Mouse (Mus musculus) layer of hippocampus, postnatal 10 days (tissue): ENCODE results near the gene Slc35g1. TPM values are rescaled to one million over a fixed set of nuclear protein-coding genes. Genes with fewer than 3 reads are reported as not detected.
"Not testable (repeated sequence)": the region's sequence is repeated elsewhere in the genome, so short reads cannot be mapped to it uniquely, and the experiment has no call there.

Source experiments
- DNase-seq, 2 experiments: peaks; one replicate each; pipeline ENCODE4 v3.0.0; 2021; ENCODE audit warnings: low spot score in 2 of 2
- long read RNA-seq: library from polyadenylated mRNA; stranded (forward); transcript quantifications from one replicate; pipeline ENCODE4 v2.0.0, GENCODE M21; 2023
- total RNA-seq, 2 experiments: library from RNA; stranded (reverse); gene quantifications; 2 replicates each; pipeline ENCODE4 v1.2.3; 2021

The Slc35g1 gene
- 1 to 10 TPM; 3.3 to 3.7 TPM for total RNA-seq
- long read RNA-seq = 0 reads

DNA sequence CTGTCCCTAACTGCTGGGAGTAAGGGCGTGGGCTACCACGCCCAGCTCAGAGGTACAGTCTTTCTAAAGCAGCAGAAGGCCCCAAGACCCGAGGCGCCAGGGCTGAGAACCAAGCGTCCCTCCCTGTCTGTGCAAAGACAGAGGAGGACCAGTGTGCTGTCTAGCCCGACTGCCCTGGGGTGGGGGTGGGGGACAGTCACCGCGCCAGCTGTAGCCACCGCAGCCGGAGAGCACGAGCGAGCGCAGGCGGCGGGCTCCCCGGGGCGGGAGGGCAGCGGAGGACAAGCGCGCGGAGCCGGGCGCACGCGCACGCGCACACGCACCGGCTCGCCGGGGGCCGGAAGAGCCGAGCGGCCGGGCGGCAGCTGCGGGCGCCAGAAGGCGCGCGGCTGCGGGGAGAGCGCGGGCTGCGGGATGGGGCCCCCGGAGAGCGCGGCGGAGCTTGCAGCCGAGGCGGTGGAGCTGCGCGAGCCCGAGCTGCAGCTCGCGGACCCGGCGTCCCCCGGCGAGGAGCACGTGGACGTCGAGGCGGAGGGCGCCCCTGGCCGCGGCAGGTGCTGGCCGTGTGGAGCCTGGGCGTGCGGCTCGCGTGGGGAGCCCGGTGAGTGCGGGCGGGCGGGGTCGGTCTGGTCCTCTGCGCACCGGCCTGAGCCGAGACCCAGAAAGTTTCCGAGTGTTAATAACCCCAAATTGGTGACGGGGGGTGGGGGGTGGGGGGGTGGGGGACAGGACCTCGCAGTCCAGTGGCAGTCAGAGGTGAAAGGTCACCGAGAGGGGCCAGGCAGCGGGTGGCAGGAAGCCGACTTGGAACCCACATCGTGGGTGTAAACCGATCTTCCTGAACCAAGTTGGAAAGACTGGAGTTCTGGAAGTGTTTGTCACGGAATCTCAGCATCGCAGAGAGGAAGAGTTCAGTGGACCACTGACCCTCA, at the start of gene Slc35g1:
Gene Slc35g1, plus strand, starts transcription at position 280 of the 932 bp plus-strand sequence.
- peak; percentile 43 to 69 for DNase-seq

DNA sequence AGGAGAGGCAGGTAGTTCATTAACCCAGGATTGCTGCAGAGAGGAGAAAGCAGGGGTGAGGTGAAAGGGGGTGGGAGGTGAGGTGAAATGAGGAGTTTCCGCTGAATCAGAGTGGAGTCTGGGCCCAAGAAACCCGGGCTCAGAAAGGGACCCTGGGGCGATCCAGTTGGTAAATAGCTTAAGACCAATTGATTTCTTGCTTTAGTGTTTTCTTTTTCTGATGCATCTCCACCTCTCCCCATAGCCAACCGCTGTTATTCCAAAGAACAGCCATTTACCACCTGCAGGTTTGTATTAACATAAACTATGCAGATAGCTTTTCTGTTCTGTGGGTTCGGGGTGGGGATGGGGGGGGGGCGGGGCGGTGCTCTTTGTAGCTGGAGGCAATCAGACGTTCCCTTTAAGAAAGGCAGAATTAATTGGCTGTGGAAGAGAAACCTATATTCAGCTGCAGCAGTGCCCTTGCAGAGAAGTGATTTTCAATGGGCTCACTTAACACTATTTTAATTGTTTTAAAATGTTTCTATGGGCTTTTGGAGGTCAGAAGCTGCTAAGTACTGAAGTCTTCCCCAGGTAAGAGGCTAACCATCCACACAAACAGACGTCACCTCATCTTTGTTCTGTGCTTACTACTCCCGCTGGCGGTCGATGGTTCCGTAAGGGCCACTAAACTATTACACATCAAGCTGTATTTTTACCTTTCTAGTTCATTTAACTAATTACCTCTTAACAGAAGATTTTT, 47.3 kb upstream of the Slc35g1 start:
- DNase-seq = no peak

DNA sequence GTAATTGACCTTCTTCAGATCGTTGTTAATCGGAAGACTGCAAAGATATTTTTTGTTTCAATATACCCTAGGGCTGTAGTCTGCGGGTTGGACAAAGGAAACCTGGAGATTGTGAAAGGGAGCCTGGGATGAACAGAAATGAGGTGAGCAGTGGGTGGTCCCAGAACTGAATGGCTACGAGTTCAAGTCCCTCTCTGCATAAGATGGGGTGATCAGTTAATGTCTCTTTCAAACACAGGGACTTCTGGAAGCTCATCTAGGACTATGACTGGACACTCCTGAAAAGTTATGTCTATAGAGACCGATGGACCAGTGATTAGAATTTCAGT, 46.8 kb upstream of the Slc35g1 start:
- no peak for DNase-seq

DNA sequence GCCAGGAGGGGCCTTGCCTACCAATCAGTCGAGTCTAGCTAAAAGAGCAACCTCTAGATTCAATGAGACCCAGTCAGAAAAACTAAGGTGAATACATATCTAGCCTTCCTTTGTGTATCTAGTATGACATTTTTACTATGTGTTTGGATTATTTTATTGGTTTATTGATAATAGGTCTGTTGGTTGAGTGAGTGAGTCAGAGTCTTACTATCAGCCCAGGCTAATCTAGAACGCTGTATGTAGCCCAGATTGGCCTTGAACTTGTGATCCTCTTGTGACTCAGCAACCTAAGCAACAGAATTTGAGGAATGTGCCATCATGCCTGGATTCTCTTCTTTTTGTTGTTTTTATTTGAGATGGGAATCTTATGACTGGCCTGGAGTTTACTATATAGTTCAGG, 44.6 kb upstream of the Slc35g1 start:
- no peak for DNase-seq

DNA sequence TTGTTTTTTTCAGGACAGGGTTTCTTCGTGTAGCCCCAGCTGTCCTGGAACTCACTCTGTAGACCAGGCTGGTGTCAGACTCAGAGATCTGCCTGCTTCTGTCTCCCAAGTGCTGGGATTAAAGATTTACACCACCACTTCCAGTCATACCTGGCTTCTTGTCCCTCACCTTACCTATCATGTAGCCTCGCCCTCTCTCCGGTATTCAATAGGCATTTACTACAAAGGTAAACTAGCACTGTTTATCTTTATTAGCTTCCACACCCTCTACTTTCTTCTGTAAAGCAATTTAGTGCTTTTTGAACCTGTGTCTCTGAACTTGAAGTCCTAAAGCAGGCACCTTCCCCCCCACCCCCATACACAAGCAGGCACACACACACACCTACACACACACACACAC, 44.1 kb upstream of the Slc35g1 start:
- no peak for DNase-seq

DNA sequence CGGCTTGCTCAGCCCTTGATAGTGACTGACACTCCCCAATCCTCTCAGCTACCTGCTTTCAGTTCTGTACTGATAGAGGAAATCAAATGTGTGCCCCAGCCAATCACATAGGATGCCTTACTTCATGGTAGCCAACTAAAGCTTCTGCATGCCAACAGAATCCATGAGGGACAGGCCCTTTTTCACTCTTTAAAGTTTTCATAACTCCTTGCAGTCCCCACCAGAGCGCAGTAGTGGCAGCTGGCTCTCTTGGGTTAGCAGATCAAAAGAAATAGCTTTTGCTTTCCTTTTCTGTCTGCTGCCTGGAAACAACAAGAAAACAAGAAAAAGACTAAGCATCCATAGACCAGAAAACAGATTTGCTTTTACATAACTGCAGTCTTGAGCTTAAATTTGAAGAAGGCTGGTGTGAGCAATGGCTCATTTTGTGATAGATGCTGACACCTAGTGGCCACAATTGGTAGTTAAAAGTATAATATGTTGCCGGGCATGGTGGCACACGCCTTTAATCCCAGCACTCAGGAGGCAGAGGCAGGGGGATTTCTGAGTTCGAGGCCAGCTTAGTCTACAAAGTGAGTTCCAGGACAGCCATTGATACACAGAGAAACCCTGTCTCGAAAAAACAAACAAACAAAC, 43.2 kb upstream of the Slc35g1 start:
- peak; percentile 31 to 42 for DNase-seq

DNA sequence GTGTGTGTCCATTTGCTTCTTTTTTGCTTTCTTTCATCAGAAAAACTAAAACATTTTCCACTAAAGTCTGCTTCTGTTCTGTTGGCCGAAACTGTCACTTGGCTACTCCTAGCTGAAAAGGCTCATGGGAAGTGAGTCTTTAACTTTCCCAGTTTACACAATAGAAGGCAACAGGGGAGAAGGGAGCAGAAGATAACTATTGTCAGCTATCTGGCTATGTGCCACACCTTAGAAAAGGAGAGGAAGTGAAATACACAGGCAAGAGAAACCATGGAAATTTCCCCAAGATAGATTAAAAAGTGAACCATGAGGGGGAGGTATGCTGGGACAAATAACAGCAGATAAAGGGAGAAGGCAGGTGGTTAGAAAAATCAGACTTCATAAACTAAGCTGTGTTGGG, 41.5 kb upstream of the Slc35g1 start:
- no peak for DNase-seq

DNA sequence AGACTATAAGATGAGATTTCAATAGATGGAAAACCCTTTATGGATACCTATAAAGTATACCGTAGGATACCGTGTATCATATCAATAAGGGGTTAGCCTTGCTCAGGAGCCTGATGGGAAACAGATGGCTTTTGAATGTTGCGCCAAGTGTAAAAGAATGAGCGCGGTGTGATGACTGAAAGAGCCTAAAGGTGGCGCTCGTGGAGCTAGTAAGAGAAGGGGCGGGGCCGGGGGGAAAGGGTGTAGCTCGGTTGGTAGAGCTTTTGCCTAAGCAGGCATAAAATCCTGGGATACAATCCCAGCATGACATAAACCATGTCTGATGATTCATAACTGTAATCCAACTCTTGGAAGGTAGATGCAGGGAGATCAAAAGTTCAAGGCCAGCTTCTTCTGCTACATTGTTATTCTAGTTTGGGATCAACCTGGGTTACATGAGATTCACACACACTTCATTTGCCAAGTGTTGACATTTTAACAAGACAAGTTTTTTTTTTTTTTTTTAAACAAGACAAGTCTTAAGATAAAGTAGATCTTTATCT, 40.9 kb upstream of the Slc35g1 start:
- DNase-seq = no peak

DNA sequence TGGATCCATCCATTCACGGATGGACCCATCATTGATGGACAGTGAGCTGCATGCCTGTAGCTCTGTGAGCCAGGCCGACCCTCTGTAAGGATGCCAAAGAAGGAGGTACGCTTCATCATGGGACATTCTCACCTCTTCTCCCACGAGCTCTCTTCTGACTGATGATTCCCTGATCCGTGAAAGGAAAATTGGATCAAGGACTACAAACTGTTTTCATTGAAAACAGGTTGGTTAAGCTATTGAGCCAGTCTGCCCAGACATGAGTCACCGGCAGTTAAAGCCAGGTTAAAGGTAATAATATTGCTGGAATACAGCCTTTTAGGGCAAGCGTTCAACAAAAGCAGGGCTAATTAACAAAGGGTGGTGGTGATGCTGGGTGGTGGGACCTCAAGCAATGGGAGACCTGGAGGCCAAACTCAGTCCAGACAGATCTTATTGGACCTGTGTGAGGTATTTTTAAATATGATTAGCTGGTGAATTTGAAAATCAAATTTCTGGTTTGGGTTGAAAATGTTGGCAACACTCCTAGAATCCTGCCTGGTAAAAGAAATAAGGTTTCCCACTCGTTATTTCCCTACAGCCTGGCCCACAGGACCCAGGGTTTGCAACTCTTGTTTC, 39.5 kb upstream of the Slc35g1 start:
- DNase-seq = no peak

DNA sequence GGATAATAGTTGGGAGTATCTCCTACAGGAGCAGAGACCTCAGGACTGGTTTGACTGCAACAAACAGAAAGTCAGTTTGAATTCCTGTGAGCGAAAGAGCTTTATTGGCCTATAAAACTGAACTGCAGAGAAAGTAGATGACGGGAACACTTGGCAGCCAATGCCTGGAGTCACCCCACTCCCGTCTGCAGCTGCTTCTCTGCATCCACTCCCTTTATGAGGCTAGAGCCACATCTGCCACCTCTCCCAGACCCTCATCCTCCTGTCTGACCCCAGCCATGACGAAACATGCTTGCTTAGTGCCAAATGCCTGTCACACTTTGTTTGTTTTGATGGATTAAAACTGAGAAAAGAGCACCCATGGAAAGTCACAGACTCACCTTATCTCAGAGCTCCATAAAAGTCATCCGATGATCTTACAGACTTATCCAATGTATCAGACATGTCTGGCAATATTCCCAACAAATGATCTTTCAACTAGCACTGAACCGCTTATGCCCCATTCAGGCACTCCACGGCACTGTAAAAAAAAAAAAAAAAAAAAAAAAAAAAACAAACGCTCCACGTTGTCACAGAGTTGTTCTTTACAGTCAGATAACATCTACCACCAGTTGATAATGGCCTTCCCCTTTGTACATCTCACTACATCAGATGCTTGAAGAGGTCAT, 37.7 kb upstream of the Slc35g1 start:
- DNase-seq = no peak

DNA sequence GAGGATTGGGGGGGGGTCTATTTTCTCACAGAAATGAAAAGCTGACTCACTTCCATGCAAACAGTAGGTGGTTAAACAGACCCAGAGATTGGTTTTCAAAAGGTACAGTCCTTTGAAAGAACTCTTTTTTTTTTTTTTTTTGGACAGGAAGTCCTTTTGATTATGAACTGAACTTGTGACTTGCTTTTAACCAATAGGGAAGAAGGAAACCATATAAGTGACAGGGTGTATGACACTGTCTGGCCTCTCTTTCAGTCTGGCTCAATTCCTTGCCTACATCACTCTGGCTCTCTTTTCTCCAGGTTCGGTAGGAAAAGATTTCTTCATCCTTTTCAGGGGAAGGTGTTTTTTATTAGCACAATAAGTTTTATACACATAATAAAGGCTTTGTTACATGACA, 36.5 kb upstream of the Slc35g1 start:
- no peak for DNase-seq

DNA sequence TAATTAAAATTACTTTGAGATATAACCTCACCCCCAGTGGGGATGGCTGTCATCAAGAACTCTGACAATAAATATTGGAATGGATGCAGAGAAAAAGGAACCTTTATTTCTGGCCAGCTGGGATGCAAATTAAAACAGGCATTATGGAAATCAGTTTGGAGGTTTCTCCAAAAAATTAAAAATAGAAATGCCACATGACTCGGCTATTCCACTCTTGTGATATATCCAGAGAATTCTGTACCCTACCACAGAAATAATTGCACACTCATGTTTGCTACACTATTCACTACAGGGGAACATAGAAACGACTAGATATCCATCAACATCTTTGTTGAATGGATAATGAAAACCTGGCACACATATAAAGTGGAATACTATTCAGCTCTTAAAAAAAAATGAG, 33.9 kb upstream of the Slc35g1 start:
- no peak for DNase-seq

DNA sequence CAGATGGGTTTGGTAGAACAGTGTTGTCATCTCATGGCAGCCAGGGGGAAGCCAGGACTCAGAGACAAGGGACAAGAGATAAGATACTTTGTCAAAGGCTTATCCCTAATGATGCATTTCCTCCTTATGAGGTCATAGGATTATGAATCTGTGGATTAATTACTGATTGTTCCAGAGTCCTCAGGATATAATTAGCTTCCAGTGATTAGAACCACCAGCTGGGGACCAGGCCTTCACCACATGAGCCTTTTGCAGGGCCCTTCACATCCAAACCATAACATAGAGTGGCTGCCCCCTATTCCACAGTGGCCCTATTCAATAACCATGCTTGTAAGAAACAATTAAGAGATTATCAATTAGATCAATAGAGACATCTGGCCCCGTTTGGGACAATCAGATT, 32.4 kb upstream of the Slc35g1 start:
- no peak for DNase-seq

DNA sequence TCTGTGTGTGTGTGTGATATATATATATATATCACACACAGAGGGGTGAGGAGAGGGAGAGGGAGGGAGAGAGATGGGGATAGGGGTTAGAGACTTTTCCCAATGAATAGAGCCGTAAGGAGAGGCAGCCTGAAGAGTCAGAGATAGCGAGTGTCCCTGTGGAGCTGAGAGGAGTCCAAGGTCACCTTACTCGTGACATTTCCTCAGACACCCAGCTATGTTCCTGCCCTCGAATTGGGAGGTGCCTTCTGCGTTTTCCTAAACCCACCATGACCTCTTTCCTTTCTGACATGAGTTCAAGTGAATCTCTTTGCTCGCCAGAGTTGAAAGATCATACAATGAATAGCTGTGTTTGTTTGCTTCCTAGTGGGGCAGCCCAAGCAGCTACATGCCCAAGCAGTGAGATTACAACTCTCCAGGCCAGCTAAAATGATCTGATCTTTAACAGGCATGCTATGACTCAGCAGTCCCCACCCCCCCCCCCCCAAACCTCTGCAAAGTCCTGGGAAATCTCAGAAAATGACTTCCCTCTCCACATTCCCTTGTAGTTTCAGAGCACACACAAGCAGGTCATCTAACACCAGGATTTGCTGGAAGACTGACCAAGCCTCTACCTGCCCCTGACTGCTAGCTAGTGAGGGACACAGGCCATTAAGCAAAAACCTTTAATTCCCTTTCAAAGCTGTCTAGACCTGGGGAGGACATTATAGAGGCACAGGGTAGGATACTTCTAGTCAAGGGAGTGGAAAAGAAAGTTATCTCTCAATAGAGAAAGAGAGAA, 31.7 kb upstream of the Slc35g1 start:
- DNase-seq = no peak

DNA sequence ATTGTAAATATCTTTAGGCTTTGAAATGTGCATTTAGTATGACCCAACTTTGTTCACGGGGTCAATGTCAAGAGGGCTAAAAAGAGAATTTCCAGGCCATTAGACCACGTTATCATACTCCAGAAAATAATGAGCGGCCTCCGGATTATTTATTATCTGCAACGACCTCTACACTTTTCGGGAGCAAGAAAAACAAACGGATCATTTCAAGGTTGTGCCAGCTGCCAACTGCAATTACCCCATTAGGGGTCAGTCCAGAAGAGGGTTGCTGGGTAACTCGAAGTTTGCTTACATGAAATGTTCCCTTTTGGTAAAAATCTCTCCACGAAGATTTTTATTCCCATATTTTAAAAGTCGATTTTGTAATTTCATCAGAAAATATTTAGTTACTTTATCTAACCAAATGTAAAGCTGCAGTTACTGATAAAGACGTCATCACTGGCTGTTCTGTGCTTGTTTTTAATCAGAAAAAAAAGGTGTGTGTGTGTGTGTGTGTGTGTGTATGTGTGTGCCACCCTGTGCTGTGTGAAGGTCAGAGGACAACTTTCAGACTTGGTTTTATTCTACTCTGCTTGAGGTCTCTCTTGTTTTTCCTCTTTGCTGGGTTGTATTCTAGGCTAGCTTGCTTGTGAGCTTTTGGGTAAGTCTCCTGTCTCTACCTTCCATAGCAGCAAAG, 30.7 kb upstream of the Slc35g1 start:
- DNase-seq = no peak

DNA sequence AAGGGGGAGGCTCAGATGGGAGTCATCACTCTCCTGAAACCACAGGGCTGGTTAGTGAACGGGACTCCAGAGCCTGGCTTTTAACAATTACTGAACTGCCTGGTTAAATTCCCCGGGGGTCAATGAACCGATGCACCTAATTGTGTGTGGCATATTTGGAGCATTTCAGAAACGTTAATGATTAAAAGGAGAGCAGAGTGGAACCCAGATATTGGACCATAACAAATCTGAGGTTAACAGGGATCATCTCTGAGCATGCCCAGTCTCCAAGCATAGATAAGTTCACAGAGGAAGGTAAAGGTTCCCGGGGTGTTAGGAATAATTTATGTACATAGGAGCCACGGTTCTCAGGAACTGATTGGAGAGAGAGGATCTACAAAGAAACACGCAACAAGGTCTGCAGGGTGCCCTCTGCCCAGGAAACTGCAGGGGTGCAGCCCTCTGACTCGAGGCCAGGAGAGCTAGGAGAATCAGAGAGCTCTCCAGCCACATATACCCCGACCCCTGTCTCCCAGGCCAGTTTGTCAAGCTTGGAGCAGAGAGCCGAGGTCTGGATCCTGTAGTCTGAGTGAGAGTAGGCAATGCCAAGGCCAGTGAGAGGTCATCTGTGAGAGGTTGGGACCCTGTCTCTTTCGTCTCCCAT, 23.2 kb upstream of the Slc35g1 start:
- no peak for DNase-seq

DNA sequence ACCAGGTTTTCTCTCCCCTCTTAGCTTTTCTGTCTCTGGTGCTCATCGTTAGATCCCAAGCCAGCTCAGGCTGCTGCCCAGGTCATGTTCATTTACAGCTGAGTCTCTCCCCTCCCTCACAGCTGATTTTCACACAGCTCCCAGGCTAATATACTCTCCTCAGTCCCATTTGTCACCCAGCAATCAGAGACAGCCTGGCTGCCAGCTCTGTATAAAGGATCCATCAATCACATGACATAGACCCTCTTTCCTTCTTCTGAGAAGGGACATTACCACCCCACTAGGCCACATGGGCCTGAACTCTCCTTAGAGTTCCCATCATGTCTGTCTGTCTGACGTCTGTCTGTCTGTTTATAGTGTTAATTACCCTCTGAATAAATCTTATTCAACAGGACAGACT, 22.4 kb upstream of the Slc35g1 start:
- DNase-seq = no peak

DNA sequence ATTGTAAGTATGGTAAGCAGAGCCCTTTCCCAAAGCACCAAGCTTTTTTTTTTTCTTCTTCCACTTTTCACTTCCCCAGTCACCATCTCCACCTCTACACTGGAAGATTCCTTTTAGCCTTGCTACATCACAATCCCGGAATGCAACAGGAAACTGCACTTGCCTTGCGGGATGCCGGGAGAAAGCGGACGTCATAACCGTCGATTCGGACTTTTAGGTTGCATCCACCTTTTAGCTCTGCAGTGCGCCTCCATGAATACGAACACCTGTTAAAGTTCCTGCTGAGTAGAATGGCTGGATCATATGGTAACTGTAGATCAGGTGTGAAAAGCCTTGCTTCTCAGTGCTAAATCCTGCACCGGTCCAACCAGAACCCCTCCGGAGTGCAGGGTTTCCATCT, 12.0 kb upstream of the Slc35g1 start:
- DNase-seq = no peak

DNA sequence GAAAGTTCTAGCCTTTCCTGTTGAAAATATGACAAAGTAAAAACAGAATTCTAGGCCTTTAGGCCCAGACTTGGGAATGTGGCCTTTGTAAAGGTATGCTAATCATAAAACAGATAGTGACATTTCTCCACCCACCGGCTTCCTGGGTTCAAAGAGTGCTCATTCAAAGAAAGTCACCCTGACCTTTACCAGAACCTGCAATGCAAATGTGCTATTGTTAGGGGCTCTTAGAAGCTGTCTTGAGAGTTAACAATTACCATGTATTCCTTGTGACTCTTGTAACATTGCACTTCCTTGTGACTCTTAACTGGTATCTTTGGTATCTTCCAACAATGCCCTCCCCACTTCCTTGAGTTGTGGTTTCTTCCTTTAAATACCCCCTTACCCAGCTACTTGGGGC, 8.8 kb upstream of the Slc35g1 start:
- not testable (repeated sequence) for DNase-seq
